Mouse (Mus musculus) frontal cortex, postnatal 14 days (tissue): ENCODE results near the gene Tbx3.

Experiments used
- DNase-seq, 2 experiments: peaks; one replicate each; pipeline ENCODE4 v3.0.0; 2022; ENCODE audit warnings: low spot score in 2 of 2

The Tbx3 gene

DNA sequence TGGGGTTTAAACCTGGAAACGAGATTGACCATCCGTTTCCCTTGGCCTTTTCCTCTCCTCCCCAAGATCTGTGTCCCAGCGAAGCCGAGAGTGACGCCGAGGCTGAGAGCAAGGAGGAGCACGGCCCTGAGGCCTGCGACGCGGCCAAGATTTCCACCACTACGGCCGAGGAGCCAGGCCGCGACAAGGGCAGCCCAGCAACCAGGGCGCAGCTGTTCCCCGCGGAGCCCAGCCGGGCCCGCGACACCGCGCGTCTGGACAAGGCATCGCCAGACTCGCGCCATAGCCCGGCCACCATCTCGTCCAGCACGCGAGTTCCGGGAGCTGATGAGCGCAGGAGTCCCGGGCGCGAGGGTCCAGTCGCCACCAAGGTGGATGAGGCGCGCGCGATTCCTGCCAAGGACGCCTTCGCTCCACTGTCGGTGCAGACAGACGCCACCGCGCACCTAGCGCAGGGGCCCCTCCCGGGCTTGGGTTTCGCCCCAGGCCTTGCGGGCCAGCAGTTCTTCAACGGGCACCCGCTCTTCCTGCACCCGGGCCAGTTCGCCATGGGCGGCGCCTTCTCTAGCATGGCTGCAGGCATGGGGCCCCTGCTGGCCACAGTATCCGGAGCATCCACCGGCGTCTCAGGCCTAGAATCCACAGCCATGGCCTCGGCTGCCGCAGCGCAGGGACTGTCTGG, 10.0 kb downstream of the Tbx3 start:
- DNase-seq, result no peak

DNA sequence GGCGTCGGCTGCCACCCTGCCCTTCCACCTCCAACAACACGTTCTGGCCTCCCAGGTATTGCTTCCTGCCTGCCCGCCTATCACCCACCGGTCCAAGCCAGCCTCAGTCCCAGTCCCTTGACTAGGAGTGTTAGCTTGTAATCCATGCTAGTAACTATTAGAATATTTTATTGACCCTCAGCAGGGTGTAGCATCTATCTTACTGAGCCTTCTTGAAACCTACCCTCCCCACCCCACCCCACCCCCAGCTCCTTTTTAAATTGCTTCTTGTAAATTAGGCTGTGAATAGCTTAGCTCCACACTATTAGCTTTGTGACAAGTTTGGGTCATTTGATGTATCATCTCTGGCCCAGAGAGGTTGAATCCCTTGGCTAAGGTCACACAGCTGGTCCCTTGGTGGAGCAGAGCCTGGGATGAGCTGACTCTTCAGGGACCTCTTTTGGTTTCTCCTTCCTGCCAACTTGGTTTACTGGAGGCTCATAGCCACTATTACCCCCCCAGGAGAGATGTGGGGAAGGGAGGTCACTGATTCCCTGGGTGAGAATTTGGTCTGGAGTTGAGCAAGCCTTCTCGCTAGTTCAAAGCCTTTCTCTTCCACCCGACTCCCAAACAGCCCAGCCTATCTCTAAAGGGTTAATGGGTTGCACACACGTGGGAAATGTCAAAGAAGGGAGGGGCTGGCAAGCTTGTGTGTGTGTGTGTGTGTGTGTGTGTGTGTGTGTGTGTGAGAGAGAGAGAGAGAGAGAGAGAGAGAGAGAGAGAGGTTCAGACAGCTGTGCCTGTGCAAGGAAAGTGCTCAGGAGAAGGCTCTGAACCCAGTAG, 10.8 kb downstream of the Tbx3 start:
- DNase-seq, result no peak

DNA sequence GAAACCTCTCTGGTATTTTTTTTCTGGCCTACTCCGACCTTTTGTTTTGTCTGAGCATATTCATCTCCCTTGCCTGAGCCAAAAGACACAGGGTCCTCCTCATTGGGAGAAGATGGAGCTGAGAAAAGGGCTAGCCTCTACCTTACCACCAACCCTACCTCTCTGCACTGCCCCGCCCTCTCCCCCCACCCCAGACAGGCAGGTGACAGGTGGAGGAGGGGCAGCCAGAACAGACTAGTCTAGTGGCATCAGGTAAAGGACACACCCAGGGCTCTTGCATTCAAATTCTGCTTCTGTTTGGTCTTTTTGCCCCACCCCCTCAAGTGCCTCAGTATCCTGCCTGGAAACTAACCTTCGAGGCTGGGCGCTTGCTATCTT, 11.4 kb downstream of the Tbx3 start:
- no peak for DNase-seq

DNA sequence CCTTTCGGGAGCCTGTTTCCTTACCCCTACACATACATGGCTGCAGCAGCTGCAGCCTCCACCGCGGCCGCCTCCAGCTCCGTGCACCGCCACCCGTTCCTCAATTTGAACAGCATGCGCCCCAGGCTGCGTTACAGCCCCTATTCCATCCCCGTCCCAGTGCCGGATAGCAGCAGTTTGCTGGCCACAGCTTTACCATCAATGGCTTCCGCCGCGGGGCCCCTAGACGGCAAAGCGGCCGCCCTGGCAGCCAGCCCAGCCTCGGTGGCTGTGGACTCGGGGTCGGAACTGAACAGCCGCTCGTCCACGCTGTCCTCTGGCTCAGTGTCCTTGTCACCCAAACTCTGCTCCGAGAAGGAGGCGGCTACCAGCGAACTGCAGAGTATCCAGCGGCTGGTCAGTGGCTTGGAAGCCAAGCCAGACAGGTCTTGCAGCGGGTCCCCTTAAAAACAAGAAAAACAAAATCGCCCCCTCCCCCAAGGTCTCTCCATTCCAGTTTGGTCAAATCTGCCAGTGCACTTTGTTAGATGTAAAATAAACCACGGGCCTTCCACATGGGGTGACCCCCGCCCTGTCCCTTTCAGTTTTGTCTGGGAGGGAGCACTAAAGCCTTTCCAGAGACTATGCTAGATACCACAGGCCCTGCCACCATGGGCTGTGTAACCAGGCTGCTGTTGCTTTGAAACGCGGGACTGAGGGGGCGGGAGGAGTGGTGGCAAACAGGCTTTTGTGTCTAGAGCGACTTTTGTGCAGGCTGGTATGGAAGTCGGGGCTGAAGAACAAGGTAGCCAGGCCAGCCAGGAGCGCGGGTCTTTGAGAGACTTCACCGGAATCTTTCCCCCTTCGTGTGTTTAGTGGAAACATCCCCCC, 12.4 kb downstream of the Tbx3 start:
- DNase-seq, result no peak

DNA sequence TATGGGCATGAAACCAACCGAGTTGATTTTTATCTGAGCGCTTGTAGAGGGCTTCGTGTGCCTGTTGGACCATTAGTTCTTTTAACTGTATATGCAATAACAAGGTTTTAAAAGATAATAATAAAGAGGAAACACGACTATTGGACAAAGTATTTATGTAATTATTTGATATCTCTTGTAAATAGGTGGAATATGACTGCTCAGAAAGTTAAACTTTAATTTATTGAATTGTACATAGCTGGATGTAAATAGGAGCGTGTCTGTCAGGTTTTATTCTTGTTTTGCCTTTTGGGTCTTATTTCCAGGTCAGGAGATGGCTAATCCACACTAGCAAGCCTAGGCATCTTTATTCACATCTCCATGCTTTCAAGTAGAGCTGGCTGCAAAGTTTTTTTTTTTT, 13.4 kb downstream of the Tbx3 start:
- no peak for DNase-seq

DNA sequence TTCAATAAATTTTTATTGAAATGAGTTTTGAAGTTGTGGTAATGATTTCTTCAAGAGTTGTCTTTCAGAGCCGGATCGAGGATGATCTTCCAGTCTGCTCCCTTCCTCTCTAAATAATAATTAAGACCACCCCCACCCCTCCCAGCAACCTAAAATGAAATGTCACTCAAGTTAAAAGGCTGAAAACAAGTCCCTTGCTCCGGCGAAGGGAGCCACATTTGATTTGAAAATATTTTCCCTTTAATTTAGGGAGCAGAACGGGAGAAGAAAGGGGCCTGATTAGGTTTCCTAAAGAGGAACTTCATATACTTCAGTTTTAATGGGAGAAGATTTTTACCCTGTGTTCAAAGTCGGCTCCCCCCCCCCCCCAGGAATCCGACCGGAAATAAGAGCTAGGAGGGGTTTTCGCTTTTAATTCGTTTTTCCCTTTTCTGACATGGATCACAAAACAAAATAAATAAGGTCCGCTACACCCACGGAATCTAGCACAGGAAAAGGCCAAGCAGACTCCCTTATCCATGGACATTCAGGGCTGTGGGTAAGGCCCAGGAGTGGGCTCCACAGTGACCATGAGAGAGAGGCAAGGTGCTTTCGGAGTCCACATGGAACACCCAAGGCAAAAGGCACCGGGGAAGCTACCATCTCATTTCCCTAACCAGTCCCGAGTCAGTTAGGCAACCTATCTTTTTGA, 14.4 kb downstream of the Tbx3 start:
- no peak for DNase-seq

DNA sequence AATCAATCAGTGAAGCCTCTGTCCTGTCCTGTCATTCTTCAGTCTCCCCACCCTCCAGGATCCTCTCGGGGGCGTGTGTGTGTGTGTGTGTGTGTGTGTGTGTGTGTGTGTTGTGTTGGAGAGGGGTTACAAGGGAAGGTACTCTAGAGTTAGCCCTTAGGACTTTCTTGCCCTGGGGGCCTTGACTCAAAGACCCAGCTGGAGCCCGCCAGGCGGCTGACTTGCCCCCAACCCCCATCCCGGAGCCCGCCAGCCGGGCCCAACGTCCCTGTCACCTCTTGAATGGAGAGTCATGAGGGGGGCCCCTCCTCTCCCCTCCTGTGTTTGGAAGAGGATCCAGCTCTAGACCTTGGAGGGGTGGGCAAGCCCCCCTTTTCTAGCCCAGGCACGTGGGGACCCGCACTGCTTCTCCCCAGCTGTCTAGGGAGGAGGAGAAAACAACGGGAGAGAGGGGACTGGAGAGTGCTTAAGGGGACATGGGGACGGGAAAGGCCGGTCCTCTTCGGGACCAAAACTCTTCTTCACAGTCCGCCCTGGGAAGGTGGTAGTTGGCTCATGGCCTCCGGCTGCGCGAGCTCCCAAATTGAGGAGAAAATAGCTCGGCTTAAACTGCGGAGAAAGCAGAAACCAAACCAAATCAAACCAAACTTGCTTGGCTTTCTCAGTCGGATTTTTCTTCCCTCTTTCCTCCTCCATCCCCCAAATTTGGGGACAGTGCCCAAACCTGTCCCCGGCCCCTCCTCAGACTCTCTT, 15.2 kb downstream of the Tbx3 start:
- DNase-seq, result no peak

DNA sequence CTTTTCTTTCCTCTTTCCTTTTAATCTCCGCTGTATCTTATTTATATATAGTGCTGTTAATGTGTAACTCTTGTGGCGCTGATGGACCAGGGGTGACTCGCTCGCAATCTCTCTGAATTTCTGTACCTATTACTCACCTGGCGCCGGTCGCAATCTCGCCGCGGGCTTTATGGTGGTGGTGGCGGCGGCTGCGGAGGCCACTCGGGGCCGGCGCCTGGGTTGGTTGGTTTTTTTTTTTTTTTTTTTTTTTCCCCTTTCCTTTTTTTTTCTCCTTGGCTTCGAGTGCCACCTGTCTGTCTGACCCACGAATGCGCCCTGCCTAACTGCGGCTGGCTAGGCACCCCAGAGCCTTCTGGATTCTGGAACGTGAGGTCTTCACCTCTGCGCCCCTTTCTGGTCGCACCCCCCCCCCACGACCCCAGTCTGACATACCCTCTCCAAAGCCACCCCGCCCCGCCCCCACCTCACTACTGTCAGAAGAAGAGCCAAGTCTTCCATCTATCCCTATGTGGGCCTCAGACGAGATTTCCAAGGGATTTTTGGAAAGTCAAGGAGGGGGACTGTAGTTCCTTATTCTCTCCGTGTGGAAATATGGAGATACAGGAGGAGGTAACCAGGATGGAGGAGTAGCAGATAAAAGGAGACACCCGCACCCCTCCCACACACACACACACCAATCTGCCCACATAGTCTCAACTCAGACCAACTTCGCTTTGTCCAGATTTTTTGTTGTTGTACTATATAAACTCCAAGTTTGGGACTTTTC, 15.9 kb downstream of the Tbx3 start:
- DNase-seq, result no peak

DNA sequence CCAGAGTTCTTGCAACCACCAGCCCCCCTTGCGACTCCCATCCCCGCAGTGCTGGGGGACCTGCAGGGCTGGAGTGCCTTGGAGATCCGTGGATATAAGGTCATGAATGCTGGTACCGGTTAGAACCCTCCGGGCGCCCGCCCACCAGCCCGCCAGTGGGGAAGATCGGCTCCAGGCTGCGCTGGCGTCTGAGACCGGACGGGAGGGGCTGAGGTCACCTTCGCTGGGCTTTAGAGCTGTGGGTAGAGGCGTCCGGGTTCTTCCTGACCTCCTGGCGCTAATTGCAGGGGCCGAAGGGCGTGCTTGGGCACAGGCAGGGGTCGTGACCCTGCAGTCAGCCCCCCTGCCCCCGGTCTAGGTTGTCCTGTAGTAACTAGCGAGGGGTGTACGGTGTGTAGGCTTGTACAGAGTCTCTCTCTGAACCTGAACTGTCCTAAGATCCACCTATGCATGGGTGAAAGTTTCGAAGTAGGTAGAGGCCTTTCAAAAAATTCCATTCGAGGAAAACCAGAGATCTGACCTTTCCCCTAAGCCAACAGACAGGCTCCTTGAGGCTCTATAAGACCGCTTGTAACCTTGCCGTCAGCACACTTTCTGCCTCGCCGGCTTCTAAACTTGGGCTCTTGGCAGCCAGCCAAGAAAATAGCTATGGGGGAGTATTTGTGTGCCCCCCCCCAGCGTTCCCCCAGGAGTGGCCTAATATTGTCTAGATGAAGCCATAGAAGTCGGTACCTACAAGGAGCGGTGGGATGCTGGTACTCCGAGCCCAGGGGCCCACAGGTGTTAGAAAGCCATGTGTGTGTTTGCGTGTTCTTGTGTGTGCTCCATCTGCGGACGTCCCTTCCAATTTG, 16.8 kb downstream of the Tbx3 start:
- DNase-seq, result no peak

DNA sequence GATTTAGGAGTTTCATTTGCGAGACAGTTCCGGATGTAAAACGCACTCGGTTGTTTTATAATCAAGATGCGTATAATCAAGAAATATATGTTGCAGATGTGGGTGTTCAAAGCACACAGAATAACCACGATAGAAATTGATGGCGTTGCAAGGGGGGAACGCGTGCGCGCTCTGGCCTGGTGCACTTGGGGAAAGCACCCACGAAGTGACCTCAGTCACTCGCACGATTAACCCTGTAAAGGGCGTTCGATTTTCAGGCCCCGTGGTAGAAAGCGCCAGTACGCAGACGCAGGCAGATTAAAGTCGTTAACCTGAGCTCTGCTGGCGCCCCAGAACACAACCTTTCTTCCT, 17.4 kb downstream of the Tbx3 start:
- no peak for DNase-seq

DNA sequence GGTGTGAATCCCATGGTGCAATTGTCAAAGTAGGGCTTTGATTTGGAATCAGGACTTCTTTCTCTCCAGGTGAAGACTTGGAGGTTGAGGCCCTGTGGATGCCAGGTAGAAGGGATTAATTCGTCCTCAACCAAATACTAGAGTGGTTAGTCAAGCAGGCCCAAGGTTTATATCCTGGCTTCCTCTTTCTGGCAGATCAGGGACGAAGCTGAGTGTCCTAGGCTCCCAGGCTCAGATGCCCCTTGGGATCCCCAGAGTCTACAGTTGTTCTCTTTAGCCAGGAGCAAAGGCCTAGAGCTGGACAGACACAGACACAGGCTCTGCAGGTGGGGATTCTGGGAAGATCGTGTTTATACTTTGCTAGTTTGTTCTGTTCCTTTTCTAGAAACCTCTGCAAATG, 17.8 kb downstream of the Tbx3 start:
- no peak for DNase-seq

DNA sequence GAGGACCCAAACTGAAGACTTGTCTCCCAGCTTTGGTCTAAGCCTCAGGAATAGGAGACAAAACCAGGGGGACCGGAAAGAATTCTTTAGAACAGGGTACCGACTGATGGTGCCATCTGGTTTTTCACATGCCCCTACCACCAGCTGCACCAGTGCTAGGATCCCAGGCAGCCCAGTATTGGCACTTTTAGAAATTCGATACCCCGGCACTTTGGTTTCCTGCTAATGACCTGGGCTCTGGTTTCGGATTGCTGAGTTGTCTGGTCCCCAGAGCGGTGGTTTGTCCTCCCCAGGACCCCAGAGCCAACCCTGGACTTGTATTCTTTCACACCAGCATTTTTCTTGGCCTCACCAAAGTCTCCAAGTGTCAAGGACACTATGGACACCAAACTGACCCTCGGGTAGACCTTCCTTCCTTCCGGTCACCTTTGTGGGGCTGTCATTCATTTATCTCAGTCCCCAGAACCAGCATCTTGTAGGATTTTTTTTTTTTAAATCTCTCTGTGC, 18.5 kb downstream of the Tbx3 start:
- no peak for DNase-seq

DNA sequence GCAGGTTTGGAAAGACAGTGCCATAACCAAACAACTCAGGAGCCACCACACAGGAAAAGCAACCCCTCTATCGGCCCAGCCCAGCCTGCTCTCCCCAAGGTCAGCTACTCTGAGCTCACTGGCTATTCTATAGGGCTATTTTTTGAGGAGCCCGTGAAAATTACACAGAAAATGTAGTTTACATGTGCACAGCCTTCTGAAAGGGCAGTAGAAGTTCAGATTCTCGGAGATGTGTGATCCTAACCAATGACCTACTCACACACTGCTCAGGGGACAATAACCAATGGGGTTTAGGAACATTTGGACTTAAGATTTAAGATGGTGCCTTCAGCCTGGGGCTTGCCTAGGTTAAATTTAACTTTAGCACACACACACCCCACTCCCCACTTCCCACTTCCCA, 19.0 kb downstream of the Tbx3 start:
- DNase-seq, result no peak

DNA sequence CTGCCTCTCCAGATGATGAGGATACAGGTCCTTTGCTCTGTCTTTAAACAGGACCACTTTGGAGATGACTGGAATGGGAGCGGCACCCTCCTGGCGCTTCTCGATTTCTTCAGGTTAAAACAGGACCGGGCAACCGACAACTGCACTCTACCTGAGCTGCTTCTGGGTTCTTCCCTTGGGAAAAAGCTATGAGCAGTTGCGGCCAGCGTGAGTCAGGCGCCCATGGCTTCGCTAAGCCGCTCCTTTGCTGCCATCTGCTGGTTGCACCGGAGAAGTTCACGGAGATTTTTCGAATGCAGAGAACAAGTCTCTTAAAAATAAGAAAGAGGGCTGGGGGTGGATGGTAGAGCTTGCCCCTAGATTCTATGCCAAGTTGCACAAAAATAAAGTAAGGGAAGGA, 20.6 kb downstream of the Tbx3 start:
- peak; percentile 49 to 72 for DNase-seq

DNA sequence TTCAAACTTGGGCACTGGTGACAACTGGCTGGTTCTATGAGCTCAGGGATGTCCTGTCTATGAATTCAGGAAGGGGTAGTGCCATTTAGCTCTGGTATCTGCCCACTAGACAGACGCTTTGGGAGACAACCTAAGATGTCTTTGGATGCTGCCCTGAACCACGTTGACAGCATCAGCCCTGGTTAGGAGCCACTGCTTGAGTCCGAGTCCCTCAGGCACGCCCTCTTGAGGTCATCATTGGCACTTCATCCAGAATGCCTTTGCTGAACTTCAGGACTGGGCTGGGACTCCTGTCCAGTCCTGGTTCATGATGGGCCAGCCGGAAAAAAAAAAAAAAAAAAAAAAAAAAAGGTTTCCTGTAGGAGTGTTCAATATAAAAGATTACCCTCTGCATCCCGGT, 22.0 kb downstream of the Tbx3 start:
- DNase-seq, result no peak

DNA sequence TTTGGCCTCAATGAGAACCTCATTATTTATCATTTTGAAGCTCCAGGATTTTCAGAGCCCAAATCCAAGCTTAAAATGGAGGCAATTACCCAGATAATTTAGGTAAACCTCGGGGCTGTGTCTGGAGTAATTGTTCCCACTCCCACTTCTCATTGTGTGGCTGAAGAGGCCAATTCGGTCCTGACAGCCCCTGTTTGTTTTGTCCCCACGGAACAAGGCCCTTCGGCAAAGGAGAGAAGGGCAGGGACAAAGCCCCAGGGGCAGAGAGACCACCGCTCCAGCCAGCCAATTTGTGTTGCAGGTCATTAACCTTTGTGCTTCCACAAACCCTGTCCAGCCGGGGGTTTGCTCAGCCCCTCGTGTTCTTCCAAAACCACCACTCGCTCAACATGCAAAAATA, 24.4 kb downstream of the Tbx3 start:
- no peak for DNase-seq

DNA sequence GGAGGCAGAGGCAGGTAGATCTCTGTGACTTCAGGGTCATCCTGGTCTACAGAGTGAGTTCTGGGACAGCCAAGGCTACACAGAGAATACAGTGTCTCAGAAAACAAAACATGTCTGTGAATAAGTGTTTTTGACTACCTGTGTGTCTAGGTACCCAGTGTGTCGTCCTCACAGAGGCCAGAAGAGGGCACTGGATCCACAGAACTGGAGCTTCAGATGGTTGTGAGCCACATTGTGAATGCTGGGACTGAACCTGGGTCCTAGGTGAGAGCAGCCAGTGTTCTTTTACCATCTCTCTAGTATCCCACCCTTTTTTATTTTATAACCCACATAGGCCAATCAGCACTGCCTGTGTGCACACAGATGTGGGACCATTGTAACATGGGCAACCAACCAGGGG, 32.6 kb downstream of the Tbx3 start:
- DNase-seq, result no peak

DNA sequence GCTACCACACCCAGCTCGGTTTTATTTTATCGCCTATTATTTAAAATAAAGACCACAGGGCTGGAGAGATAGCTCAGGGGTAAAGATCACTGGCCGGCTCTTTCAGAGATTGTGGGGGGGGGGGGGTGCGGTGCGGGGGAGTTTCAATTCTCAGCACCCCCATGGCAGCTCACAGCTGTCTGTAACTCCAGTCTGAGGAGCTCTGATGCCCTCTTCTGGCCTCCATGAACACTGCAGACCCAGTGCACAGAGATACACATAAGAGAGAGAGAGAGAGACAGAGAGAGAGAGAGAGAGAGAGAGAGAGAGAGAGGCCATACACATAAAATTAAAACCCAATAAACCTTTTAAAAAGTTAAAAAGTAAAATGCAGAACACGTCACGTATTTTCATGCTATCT, 34.4 kb downstream of the Tbx3 start:
- no peak for DNase-seq

DNA sequence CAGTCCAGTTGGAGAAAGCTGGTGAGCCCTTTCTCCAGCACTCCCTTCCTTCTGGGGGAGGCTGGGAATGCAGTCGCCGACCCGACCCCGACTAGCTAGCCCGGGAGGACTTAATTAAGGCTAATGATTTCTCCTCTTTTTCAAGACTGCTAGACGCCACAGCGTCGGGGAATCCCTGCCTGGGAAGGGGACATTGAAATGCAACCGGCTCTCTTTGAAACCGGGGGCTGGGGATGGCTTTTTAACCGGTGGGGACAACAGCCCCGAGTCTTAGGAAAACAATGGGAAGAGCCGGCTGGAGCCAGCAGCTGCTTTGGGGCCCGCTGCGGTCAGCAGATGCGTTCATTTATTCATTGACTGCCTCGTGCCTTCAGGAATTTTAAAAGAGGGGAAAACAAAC, 36.0 kb downstream of the Tbx3 start:
- no peak for DNase-seq
